Mouse (Mus musculus) layer of hippocampus, adult 11-12 months (tissue): ENCODE measurements around the gene Ascc2.
"Not testable (repeated sequence)": the region's sequence is repeated elsewhere in the genome, so short reads cannot be mapped to it uniquely, and the experiment has no call there.

Experiments
- DNase-seq: peaks from one replicate; pipeline ENCODE4 v3.0.0; 2022; ENCODE audit warnings: low spot score

The Ascc2 gene

GRCm38 (mm10) chr11:4684186-4684585 is 46.6 kb downstream of the Ascc2 start:
- no peak for DNase-seq

DNA sequence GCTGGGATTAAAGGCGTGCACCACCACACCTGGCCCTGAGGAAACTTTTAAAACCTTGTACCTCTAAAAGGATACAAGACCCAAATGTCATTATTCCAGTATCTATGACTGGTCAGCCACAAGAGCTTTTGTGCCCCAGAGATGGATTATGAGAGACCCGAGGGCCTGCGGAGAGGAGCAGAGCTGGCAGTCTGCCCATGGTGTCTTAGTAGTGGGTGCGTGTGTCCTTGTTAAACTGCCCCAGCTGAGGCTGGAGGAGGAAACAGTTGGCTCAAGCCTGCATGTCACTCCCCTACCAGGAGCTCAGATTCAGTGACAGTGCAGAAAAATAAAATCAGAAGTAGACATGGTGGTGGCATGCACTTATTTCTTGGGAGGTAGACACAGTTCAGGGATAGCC is 47.5 kb downstream of the Ascc2 start:
- DNase-seq, result no peak

DNA sequence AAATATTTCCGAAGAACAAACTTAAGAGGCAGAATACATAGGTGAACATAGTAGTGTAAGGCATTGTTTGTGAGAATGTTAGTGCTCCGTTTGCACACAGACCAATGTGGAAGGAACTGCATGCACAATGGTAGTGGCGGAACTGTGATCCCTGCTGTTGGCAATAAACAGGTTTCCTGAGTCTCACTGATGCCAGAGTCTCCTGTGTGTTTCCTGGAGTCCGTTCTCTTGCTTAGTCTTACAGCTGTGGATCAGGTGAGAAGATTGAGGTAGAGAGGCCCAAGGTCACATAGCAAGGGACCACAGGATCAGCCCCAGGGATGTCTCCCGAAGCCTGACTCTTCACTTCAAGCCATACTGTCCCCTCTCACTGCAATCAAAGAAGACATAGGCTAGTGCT is 48.0 kb downstream of the Ascc2 start:
- DNase-seq, result no peak

DNA sequence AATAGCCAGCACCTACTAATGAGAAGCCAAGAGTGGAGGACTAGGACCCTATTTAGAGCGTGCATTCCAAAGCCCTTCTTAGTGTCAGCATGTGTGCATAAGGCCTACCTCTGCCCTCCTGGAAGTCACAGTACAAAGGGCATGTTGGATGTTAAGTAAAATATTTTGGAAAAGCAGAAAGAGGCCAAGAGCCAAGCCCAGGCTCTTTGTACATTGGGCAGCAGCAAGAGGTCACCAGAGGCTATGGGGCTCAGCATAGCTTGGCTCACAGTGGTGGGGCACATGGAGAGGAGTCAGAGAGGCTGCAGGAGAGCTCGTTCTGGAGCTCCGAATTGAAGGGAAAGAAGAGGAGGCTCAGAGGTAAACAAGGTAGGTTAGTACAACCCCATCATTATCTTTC is 49.5 kb downstream of the Ascc2 start:
- DNase-seq, result no peak

- DNase-seq, result no peak
These were observed 50.3 kb downstream of the Ascc2 start for GRCm38 (mm10) chr11:4687874-4688273.

DNA sequence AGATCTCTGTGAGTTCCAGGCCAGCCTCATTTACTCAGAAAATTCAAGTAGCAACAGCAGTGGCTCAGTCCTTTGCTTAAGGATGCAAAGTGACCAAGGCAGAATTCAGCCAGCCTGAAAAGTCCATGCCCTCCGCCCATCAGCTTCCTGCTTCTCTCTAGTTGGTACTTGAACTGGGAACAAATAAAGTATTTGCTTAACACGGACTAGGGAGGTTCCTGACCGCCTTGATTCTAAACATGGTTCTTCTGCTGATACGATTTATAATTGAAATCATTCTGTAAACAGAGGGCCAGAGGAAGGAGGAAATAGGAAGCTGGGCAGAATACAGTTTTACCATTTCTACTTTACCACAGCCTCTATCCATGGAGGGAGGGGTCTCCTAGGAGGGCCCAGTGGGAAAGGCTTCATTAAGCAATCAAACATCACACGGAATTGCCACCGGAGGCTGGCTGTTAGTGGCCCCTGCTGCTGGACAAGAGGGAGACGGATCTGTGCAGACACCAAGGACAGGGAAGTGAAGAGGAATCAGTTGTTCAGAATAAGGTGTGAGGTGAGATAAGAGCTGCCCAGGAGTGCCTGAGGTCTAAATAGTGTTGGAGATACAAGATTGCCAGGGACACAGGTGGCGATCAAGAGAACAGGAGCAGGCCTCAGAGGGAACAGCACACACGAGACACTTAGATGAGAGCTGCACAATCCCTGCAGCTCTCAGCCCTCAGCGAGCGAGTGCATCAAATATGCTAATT is 51.3 kb downstream of the Ascc2 start:
- DNase-seq, result no peak

DNA sequence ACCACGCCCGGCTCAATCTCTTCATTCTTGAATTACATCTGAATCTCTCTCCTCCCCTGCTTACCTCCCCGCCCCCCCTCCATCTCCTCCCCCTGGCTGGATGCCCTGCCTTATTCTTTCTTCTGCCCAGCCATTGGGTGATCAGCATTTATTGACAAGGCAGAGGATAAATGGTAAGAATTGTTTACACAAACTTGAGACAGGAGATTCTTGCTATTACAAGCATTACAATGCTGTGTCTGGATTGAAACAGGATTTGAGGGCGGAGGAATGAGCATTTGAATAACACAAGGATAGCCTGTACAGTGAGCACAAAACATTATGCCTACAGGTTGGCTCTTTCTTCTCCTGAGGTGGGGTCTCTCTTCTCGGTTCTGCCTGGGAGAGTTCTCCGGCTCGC is 52.8 kb downstream of the Ascc2 start:
- DNase-seq, result no peak

DNA sequence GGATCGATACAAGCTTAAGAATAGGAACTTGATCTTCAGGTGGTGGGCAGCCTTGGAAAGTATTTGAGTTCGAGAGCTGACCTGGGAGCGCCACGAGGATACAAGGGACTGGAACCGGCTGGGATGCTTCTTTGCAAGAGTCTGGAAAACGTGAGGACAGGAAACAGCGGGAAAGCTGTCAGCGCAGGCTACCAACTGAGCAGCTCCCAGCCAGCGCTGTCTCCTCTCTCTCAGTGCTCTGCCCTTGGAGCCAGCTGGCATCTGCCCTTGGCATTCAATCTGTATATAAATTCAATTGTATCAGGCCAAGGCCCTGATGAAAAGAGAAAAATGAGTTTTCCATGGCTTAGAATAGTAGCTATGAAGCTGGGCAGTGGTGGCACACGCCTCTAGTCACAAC is 53.7 kb downstream of the Ascc2 start:
- DNase-seq, result peak; percentile 30

DNA sequence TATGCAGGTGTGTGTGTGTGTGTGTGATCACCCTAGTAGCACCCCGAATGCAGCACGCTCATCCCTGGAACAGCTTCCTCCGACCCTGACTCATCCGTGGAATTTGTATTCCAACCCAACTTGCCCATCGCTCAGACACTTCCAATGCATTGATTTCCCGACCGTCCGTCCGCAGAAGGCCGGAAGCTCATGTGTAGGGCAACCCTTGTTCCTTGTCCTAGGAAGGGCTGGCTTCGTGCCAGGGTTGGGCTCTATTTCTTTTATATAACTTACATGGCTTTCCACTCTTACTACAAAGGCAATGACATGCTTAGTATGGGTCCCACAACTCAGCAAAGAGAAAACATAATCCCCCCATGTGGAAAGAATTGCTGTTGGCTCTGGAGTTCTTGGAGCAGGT is 54.6 kb downstream of the Ascc2 start:
- DNase-seq, result no peak

DNA sequence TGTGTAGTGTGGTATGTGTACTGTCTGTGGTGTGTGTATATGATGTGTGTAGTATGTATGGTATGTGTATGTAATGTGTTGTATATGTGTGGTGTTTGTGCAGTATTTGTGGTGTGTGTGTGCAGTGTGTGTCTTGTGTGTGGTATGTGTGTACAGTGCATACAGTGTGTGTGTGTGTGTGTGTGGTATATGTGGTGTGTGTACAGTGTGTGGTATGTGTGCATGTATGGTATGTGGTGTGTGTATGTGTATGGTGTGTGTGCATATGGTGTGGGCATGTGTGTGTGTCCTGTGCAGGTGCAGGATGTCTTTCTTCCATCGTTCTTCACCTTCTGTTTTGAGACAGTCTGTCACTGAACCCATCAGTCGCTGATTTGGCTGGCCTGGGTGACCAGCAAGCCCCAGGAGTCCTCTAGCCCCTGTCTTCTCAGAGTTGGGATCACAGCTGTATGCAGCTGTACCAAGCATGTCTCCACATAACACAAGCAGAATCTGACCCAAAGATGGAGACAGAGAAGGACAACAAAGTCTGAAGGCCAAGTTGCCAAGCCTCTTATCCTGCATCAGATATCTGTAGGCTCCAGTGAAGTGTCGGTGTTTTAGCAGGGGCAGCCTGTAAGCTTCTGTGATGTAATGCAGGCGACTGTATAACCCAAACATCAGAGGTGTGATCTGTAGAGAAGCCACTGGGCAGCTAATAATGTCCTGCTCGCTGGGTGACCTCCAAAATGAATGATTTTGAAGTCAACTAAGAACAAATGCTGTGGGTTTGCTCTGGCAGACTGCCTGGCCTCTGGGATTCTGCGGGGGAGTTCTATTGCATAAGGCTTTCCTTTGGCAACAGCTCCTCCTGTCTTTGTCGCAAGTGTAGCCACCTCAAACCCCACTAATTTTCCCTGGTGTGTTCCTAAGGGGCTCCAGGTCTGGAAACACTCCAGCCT is 59.8 kb downstream of the Ascc2 start:
- peak; percentile 74 for DNase-seq

- DNase-seq, result no peak
These were observed 63.2 kb downstream of the Ascc2 start for GRCm38 (mm10) chr11:4700726-4701125.

GRCm38 (mm10) chr11:4703688-4704071 is 66.1 kb downstream of the Ascc2 start:
- DNase-seq, result no peak

DNA sequence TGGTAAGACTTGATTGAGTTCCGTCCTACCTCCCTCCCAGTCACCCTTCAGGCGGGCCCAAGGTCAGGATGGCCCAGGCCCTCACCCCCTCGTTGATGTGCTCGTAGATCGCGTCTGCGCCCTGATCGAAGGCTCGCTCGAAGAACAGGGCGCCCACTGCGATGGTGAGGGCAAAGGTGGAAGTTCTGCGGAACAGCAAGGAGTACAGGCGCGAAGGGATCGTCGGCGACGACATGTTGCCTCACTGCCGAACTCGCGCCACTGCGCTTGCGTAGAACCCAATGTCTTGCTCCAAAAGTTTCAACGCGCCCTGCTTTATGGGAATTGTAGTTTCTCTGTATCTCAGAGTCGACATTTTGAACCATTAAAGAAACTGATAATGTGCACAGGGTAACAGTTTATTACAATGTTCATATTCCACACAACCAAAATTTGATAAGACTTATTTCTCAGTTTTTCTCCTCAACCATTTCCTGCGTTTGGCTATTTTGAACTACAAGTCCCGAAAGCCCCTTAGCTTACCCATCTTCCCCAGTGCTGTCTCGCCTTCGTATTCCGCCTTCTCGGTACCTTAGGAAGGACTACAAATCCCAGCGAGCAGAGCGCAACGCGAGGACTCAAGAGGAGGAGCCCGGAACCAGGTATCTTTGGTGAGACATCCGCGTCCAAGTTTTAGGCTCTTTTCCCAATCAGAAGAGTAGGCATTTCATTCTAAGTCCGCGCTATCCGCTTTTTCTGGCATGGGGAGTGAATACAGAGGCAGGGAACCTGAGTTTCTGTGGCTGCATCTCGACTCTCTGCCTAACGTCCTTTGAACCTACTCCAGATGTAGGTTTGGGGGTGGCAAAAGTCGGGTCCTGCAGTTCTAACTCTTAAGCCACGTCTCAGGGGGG is 66.8 kb downstream of the Ascc2 start, which contains the start of the genes Uqcr10 and Zmat5:
TSS of gene Uqcr10 (minus strand) at position 271 of the 893 bp plus-strand sequence.
TSS of gene Zmat5 (plus strand) at position 607 of the 893 bp plus-strand sequence.
- peak; percentile 92 for DNase-seq

DNA sequence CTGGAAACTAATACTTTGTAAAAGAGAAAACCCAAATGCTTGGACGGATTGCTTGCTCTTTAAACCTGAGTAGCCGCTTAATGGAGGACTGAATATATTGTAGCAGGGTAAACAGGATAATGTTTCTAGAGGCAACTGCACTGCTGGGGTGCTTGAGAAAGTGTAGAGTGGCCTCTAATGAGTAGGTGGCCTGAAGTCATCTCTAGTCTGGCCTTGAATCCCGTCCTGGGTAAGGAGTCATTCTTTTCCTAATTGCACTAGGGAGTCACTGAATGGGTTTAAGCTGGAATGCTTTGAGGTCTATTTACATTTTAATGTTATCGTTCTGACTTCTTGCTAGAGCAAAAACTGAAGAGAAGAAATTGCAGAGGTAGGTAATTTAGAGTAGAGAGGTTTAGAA is 67.6 kb downstream of the Ascc2 start:
- DNase-seq, result no peak

- DNase-seq, result not testable (repeated sequence)
These were observed 72.6 kb downstream of the Ascc2 start for GRCm38 (mm10) chr11:4710188-4710587.

- DNase-seq, result no peak
These were observed 75.3 kb downstream of the Ascc2 start for GRCm38 (mm10) chr11:4712822-4713221.

DNA sequence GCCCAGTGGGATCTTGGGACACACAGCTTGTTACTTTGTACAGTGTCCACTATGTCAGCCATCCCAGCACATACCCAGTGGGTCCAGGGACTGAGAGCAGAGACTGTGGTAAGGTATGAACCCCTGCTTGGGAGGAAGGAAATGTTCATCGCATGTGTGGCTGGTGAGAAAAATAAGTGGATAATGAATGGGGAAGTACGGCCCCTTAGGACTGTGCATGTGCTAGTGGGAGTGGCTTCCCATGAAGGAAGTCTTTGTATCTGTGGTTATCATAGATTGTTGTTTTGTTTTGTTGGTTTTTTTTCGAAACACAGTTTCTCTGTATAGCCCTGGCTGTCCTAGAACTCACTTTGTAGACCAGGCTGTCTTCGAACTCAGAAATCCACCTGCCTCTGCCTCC is 77.2 kb downstream of the Ascc2 start:
- DNase-seq, result no peak

DNA sequence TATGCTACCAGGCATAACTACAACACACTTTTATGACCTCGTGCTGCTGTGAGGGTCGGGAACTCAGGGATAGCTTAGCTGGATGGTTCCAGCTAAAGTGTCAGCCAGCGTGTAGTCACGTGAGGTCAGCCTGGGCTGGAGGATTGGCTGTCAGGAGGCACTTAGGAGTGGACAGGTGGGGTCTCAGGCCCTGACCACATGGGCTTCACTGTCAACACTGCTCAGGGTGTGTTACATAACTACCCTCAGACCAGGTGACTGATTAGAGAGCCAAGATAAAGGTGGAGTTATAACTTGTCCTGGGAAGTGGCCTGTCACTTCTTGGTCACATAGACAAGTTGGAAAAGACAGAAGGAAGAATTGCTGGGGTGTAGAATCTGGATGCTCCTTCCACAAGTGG is 78.0 kb downstream of the Ascc2 start:
- DNase-seq, result no peak

GRCm38 (mm10) chr11:4716530-4717236 is 79.1 kb downstream of the Ascc2 start:
- DNase-seq, result no peak

DNA sequence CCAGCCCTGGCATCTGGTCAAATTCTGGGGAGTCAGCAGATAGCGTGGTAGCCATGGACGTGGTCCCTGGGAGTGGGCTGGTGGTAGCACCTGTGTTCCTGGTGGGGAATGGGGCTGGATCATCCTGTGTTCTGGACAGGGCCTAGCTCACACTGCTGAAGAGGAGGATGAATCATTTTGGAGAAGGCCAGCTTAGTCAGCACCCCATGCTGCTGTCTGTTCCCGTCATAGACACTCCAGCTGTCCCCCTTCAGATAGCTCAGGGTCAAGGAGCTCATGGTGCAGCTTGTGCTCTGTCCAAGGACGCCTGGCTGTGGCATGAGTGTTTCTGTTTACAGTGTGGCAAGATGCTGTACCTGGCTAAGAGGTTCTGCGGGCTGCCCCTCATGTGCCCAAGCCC is 81.0 kb downstream of the Ascc2 start:
- no peak for DNase-seq

GRCm38 (mm10) chr11:4719961-4720360 is 82.4 kb downstream of the Ascc2 start:
- DNase-seq, result no peak
